Mouse (Mus musculus) layer of hippocampus, adult 2 months (tissue): ENCODE results near the gene Dstyk. TPM values are rescaled to one million over a fixed set of nuclear protein-coding genes. Genes with fewer than 3 reads are reported as not detected.

Experiments
- DNase-seq, 2 experiments: peaks; one replicate each; pipeline ENCODE4 v3.0.0; 2022; ENCODE audit warnings: low spot score in 2 of 2
- H3K27ac ChIP-seq: fragments of 200-600 bp; 2 replicates; pipeline ENCODE4 v1.8.1; 2022
- H3K4me3 ChIP-seq: fragments of 200-600 bp; 2 replicates; pipeline ENCODE4 v1.8.1; 2022; ENCODE audit warnings: mild to moderate bottlenecking
- CTCF ChIP-seq: fragments of 200-600 bp; conservative IDR thresholded peaks from 2 replicates; pipeline ENCODE4 v1.8.1; 2022; ENCODE audit warnings: antibody characterized with exemption, mild to moderate bottlenecking, moderate library complexity
- total RNA-seq, 2 experiments: library from RNA; stranded (reverse); gene quantifications; 2 replicates each; pipeline ENCODE4 v1.2.3; 2021

The Dstyk gene
- total RNA-seq, 2 experiments from 2014 or later, result 49.0 to 50.2 TPM

DNA sequence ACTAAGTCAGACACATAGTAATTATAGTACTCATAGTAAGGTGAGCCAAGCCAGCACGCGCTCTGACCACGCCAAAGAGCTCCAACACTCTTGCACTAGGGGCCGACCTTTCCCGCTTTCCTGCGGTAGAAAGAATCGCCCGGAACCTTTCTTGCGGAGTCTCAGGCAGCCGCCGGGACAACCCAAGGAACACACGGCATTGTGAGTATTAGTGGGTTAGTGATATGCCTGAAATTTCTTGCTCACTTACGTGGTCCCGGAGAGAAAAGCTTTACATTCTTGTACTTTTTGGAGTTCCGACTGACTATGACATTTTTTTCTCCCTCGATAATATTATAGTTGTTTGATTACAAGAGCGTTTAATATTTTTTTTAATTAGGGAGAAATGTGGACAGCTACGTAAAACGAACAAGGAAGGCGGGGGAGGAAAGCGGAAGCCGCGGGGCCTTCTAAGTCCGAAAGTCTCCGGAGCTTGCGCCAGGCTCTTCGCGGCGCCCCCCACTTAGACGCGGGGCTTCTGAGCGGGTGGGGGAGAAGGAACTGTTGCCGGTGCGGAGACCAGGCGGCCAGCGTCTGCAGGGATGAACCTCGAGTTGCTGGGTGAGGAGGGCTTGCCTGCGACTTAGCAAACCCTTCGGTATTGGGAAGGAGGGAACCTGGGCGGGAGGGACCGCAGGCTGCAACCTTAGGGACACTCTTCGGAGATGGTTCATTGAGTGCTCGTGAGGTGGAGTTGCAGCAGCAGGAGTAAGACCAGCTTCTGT lies 59.8 kb downstream of the Dstyk start, which contains the start of gene Rbbp5:
Gene Rbbp5, plus strand, starts transcription at position 438 of the 764 bp plus-strand sequence.
- DNase-seq, result peak; percentile 80 to 86
- Histone ChIP-seq H3K4me3 (peak within 1 kb of the TSS; percentile 91), H3K27ac (peak within 1 kb of the TSS; percentile 99)
- TF ChIP-seq CTCF, result peak; percentile 38

- TF ChIP-seq CTCF, result no peak
- DNase-seq, result no peak
- Histone ChIP-seq H3K4me3 (no peak overlapping the region), H3K27ac (no peak overlapping the region)
These were observed 62.1 kb downstream of the Dstyk start for GRCm38 (mm10) chr1:132479438-132479837.

DNA sequence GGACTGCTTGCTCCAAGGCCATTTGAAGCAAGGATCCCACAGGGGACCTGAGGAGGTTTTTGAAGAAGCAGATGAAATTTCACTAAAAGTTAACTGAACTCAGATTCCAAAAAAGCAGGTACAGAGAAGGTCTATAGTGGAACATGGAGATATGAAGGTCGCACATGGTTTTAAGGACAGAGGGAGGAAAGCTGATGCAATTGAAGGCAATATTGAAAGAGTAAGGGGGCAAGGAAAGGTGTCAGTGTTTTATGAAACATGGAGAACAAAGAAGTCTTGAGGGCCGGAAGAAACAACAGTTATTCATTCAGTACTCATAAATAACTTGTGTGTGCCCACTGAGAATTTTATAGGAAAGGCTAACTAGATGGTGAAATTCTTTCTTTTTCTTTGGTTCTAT lies 64.3 kb downstream of the Dstyk start:
- H3K27ac ChIP-seq, result no peak overlapping the region
- no peak overlapping the region for H3K4me3 ChIP-seq
- TF ChIP-seq CTCF, result no peak
- no peak for DNase-seq

DNA sequence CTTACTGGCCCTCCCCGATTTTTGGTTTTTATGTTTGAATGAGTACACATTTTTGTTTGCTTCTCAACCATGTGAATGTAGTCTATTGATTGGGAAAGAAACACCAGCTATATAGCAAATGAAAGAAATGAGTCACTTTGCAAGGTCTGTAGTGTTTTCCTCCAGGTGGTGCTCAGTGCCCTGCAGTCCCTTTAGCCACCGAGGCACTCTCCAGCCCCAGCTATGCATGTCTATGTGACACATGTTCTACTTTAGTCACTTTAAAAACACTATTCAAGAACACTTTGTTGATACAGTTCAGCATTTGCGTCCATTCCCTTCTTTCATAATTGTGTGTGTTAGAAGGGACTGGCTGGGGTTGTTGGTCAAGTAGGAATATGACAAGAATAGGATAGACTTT lies 65.9 kb downstream of the Dstyk start:
- no peak for DNase-seq
- Histone ChIP-seq H3K27ac (no peak overlapping the region), H3K4me3 (no peak overlapping the region)
- no peak for TF ChIP-seq CTCF

DNA sequence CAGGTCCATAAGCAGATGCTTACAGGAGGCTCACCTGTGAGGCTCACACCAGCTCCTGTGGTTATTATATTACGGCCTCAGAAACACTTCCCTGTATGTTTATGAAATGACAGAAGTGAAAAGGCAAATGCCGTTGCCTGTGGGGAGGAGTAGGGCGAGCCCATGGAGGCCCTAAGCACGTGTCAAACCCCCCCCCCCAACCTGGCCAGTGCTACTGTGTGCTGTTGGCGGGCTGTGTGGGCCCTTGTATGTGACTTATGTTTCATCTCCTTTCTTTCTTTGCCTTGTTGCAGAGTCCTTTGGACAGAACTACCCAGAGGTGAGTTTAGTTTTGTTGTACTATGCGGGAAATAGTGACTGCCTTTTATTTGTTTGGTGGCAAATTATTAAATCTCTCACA lies 66.4 kb downstream of the Dstyk start:
- TF ChIP-seq CTCF, result no peak
- no peak overlapping the region for H3K27ac ChIP-seq
- no peak for DNase-seq
- H3K4me3 ChIP-seq, result no peak overlapping the region

- TF ChIP-seq CTCF, result no peak
These were observed 83.2 kb downstream of the Dstyk start for GRCm38 (mm10) chr1:132500535-132500934.

DNA sequence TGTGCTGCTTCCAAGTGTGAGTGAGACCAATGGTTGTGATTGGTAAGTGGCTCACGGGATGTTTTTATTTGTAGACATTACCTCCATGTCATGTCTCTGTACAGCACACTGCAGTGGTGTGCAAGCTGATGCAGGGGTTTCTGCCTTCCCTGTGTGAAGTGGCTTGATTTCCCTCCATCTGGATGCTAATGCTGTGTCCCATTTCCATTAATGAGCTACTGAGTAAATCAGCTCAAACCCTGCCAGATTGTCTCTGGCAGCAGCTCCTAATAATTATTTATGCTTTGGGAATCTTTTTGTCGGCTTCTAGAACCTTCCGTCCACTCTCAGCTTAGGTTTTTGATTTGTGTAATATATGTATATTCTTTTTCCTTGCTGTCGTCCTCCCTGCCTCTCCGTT lies 87.8 kb downstream of the Dstyk start:
- no peak overlapping the region for H3K4me3 ChIP-seq
- H3K27ac ChIP-seq, result peak overlapping the region; percentile 85
- no peak for TF ChIP-seq CTCF
- DNase-seq, result no peak

More at GRCm38 (mm10) chr1:132500535-132500934, 83.2 kb downstream of the Dstyk start:
- H3K4me3 ChIP-seq, result no peak overlapping the region
- H3K27ac ChIP-seq, result peak overlapping the region; percentile 57; the same call in 1 of the 2 replicates
- DNase-seq, result no peak

- H3K27ac ChIP-seq, result peak within 1 kb of the TSS; percentile 85
- no peak within 1 kb of the TSS; the same call in 1 of the 2 replicates for H3K4me3 ChIP-seq
- DNase-seq, result no peak
- no peak for TF ChIP-seq CTCF
These were observed 88.7 kb downstream of the Dstyk start, which contains the start of gene Tmem81 for GRCm38 (mm10) chr1:132506058-132506457. Gene Tmem81, plus strand, starts transcription at chr1:132506230.

DNA sequence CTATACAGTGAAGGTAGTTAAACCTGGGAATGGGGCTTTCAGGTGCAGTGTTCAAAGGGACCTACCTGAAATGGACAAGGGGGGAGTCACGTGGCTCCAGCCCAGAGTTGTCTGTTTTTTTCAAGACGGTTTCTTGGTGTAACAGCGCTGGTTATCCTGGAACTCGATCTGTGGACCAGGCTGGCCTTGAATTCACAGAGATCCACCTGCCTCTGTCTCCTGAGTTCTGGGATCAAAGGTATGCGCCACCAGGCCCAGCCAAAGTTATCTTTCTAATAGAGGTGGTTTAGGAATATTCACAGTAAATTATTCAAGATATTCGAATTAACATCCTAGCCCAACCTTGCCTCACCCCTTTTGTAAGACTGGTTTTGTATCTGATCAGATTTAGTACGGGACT lies 89.3 kb downstream of the Dstyk start:
- Histone ChIP-seq H3K27ac (peak overlapping the region; percentile 85), H3K4me3 (no peak overlapping the region)
- TF ChIP-seq CTCF, result no peak
- no peak for DNase-seq

DNA sequence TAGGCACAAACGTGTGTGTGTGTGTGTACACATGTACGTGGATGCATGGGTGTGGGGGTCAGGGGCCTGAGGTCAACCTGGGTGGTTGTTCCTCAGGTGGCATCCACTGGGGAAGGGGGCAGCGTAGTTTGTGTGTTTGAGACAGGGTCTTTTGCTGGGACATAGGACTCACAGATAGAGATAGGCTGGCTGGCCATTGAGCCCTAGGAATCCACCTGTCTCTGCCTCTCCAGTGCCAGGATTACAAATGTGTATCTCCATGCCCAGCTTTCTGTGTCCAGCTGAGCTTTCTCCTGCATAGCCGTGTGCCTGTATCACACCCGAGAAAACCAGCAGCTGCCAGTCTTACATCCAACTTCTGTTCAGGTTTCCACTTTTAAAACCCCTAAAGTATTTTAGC lies 92.4 kb downstream of the Dstyk start:
- Histone ChIP-seq H3K27ac (no peak overlapping the region), H3K4me3 (no peak overlapping the region)
- no peak for DNase-seq
- TF ChIP-seq CTCF, result no peak

GRCm38 (mm10) chr1:132511521-132511920 lies 94.2 kb downstream of the Dstyk start:
- DNase-seq, result no peak
- no peak for TF ChIP-seq CTCF
- Histone ChIP-seq H3K4me3 (no peak overlapping the region), H3K27ac (no peak overlapping the region)

GRCm38 (mm10) chr1:132512106-132512505 lies 94.8 kb downstream of the Dstyk start:
- Histone ChIP-seq H3K27ac (no peak overlapping the region), H3K4me3 (no peak overlapping the region)
- no peak for DNase-seq
- TF ChIP-seq CTCF, result no peak

DNA sequence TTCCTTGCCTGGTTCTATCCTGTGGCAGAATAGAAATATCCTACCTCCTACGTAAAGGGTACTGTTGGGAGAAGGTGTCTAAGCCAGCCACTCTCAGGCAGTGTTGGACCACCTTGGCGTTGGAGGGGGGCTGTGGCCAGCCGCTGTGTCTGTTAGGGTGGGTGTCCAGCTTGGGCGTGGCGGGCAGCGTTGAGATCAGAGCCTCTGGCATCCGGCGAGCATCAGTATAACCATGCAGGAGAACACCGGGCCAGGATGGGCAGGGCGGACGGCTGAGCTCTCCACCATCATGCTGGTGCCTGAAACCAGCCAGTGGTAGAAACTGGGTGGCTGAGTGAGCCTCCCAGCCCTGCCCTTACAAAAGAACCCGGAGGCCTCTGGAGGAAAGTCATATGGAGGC lies 98.0 kb downstream of the Dstyk start:
- TF ChIP-seq CTCF, result no peak
- H3K27ac ChIP-seq, result no peak overlapping the region
- no peak for DNase-seq
- H3K4me3 ChIP-seq, result no peak overlapping the region

Other genes with a start within 250 kb of the Dstyk start
- gene Lemd1, start 226.1 kb upstream of the Dstyk start, total RNA-seq, result under 1 TPM; 0.64 to 0.88 TPM
- gene AC124108.1, start 226.1 kb upstream of the Dstyk start, total RNA-seq, result under 1 TPM; 0.47 to 0.61 TPM
- not detected for gene Gm10188, start 187.8 kb upstream of the Dstyk start, total RNA-seq
- gene Klhdc8a, start 118.9 kb upstream of the Dstyk start, total RNA-seq, result 1 to 10 TPM; 4.0 to 4.3 TPM
- 1 to 10 TPM in 1 of 2 experiments, under 1 TPM in 1; 0.76 to 1.7 TPM for gene Nuak2, start 101.4 kb upstream of the Dstyk start, total RNA-seq
- gene Tmcc2, start 26.3 kb upstream of the Dstyk start, total RNA-seq, result 100 to 1,000 TPM; 242 to 256 TPM
- gene Rbbp5, start 59.8 kb downstream of the Dstyk start, total RNA-seq, result 10 to 100 TPM; 64.0 to 71.1 TPM
- 1 to 10 TPM; 6.3 to 6.4 TPM for gene Tmem81, start 88.7 kb downstream of the Dstyk start, total RNA-seq
- 10 to 100 TPM; 71.8 to 73.9 TPM for gene Cntn2, start 125.7 kb downstream of the Dstyk start, total RNA-seq